Mouse (Mus musculus) splenic B cell, adult 2 months (primary cell): ENCODE data around the gene Izumo1r.

Experiments used
- DNase-seq: peaks from one replicate; pipeline ENCODE4 v3.0.0-alpha.2; 2011; ENCODE audit warnings: low read depth, low spot score
- H3K27me3 ChIP-seq: 2 replicates; pipeline ENCODE4 v1.6.1; 2012; ENCODE audit warnings: mild to moderate bottlenecking, low read length, moderate library complexity, mixed read lengths; ENCODE audit not compliant: control insufficient read depth, poor library complexity, insufficient read depth, severe bottlenecking
- H3K36me3 ChIP-seq: 2 replicates; pipeline ENCODE4 v1.6.1; 2012; ENCODE audit warnings: mild to moderate bottlenecking, low read length, moderate library complexity, mixed read lengths; ENCODE audit not compliant: control insufficient read depth, poor library complexity, insufficient read depth, severe bottlenecking

Gene Izumo1r

DNA sequence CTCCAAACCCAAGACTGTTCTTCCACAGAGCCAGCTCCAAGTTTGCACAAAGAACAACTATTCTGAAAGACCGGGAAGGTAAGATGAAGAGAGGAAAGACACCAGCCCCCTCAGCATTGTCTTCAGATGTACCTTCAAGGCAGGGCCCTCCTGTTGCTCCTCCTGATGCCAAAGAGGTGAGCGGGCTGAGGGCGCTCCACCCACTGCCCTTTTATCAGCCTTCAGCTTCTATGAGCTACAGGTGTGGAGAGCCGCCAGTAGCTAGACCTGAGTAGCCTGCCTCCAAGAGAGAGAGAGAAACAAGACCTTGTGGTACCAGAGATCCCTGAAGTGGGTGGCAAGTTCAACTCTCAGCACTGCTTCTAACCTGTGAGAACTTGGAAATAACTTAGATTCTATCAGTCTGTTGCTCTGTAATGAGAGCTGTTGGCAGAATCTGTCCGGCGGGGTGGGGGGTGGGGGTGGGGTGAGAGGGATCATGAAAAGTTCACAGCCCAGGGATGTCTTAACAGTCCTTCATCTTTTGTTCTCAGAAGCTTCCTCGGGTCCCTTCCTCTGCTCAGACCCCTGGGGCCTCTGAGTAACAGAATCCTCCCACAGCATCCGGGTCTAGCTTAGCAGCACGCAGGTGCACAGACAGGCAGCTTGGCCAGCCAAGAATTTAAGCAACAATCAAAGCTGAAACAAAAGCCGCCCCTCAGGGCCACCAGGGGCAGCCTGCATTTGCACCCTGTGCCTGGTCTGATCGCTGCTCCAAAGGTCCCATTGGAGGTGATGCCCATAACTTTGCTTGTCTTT is at the start of gene Izumo1r:
TSS of gene Izumo1r (minus strand) at position 369 of the 798 bp plus-strand sequence.
- no peaks in the 10 kb centered on the region for H3K27me3 ChIP-seq
- no peaks in the 10 kb centered on the region for H3K36me3 ChIP-seq
- peak; percentile 41 for DNase-seq

DNA sequence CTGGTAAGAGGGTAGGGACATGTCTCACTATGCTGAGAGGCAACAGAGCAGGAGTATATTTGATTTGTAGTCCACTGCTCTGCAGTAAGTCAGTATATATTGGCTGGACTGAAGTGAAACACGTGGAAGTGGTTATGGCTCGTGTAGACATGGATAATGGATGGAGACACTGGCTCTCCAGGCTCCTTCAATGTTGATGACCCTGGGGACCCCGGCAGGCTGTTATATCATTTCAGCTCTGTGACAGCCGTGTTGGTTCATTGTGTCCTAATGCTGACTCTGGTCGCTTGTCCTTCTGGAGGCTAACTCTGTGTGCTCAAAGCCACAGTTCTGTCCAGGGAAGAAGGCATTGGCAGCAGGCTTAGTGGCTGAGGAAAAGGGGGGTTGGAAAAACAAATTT is 47.3 kb upstream of the Izumo1r start:
- no peaks in the 10 kb centered on the region for H3K36me3 ChIP-seq
- H3K27me3 ChIP-seq, result no peaks in the 10 kb centered on the region; the same call in 1 of the 2 replicates
- DNase-seq, result no peak

DNA sequence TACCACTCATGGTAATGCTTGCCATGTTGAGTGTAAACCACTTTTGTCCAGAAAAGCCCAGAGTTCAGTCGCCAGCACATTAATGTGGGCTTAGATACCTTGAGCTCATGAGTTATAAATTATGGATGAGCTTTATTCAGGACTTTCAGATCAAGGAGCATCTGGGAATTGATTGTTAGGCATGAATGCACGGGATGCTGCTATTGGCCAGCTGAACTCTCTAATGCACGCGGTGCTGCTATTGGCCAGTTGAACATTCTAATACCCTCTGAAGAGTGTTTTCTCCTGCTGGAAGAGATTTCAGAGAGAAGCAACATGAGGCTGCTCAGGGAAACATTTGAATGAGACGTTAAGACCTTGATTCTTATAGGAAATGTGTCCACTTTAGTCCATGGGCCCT is 45.1 kb upstream of the Izumo1r start:
- Histone ChIP-seq H3K36me3 (no peaks in the 10 kb centered on the region), H3K27me3 (no peaks in the 10 kb centered on the region; the same call in 1 of the 2 replicates)
- DNase-seq, result no peak

DNA sequence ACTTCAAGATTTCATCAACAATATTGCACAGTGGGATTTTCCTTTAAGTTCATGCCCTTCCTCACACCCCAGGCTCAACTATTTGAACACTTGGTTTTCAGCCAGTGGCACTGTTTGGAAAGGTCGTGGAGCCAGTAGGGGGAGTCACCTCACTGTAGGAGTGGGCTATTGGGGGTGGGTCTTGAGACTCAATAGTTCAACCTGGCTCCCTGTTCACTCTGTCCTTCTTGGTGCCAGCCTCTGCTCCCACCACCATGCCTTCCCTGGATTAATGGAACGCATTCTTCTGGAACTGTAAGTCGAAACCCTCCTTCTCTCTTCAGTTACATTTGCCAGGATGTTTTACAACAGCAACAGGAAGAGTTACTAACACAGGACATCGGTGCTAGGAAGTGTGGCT is 42.9 kb upstream of the Izumo1r start:
- no peaks in the 10 kb centered on the region for H3K36me3 ChIP-seq
- no peaks in the 10 kb centered on the region; the same call in 1 of the 2 replicates for H3K27me3 ChIP-seq
- DNase-seq, result no peak

DNA sequence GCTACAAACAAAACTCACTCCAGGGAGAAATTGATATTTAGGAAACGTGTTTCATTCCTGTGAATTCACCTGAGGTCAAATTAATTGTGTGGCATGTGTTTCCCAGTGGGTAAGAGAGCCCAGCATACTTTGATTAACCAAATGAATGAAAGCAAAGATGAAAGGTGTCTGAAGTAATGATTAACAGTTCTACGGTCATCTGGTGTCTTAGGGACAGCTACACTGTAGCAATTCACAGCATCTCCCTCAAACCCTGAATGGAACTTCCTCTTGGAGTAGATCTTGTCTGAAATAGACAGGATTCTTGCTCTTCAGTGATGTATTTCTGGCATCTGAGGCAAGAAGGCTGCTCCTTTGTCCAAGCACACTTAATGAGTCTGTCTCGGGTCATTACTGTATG is 42.2 kb upstream of the Izumo1r start:
- Histone ChIP-seq H3K36me3 (no peaks in the 10 kb centered on the region), H3K27me3 (no peaks in the 10 kb centered on the region; the same call in 1 of the 2 replicates)
- no peak for DNase-seq

DNA sequence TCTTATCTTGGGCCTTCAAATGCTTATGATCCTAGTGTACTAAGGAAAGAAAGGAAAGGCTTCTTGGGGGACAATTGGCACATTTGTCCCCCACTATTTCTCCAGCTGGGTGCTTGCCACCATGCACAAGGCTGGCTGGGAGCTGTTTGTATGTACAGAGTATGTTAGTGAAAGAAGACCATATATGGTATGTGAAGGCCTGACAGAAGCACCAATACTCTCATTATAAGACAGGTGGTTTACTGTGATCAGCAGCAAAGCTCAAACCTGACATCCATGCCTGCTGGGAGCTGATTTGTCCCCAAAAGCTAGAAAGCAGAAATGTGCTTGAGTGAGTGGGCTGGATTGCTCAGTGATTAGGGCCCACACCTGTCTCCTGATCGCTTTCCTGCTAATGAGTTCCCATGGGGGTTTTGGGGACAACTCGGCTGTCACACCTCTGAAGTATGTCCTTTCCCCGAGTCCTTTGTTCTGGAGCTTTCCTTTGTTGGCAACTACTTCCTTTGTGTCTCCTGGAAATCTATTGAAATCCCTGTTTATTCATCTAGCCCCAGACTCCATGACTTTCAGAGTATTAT is 38.5 kb upstream of the Izumo1r start:
- H3K27me3 ChIP-seq, result no peaks in the 10 kb centered on the region
- H3K36me3 ChIP-seq, result no peaks in the 10 kb centered on the region
- DNase-seq, result no peak

DNA sequence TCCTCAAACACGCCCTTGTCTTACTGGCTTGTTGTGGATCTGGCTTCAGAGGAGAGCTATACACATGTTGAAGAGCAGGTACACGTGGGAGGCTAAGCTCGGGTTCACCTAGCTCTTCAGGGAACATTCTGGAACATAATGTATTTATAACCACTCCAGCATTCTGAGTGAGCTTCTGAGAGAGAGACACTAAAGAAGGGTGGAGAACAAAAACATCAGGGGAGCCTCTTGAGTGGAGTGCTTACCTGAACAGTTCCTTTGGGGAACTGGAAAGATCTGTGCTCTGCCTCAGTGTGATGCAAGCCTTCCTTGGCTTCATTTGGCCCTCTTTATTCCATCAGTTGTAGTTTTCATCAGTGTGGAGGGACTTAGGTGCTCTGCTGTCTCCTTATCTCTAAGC is 35.9 kb upstream of the Izumo1r start:
- Histone ChIP-seq H3K36me3 (no peaks in the 10 kb centered on the region), H3K27me3 (no peaks in the 10 kb centered on the region)
- no peak for DNase-seq

DNA sequence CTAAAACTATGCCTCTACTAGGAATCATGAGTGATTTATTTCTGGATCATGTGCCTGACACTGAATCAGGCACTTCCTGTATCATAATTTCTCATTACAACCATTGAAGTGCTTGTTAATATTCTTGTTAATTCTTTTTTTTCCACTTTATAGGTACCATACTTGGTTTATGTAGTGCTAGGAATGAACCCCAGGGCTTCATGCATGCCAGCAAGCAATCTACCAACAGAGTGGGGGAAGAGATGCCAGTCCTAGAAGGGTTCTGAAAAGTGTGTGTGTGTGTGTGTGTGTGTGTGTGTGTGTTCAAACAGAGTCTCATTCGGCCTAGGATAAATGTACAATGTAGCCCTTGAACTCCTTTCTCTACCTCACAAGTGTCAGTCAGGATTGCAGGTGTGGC is 33.6 kb upstream of the Izumo1r start:
- no peaks in the 10 kb centered on the region for H3K36me3 ChIP-seq
- no peak for DNase-seq

DNA sequence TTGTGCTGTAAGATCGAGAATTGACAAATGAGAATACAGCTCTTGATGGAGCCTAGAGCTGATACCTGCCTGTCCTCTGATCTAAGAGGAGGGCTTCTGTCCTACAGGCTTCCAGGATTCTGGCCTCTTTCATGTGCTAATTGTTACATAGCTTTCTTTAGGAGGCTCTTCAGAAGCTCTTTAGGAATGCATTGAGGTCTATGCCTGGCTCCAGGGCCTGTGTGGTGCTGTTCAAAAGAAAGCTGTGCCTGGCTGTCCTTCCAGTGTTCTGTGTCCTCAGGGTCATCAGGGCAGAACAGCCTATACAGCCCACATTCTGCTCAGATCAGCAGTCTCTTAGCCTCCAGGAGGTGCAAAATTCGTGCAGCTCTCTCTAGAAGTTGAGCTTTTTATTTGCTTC is 31.1 kb upstream of the Izumo1r start:
- Histone ChIP-seq H3K27me3 (no peaks in the 10 kb centered on the region), H3K36me3 (no peaks in the 10 kb centered on the region)
- DNase-seq, result no peak

More for the DNA sequence above, 33.6 kb upstream of the Izumo1r start:
- no peaks in the 10 kb centered on the region for H3K27me3 ChIP-seq

DNA sequence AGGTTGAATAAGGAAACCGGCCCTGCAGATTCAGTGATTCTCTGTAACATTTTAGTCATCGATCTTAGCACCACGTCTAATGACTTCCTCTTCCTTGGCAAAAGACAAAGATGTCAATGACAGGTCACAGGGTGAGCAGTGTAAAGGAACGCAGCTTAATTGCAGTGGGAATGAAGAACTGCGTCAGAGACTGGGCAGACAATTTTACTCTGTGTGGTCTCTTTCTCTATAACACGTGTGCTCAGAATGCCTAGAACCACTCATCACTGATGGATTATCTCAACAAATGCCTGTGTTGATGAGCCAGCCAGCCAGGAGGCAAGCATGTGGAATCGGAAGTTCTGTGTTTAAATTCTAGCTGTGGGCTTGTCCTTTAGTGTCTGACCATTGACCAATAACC is 28.2 kb upstream of the Izumo1r start:
- H3K36me3 ChIP-seq, result no peaks in the 10 kb centered on the region
- H3K27me3 ChIP-seq, result no peaks in the 10 kb centered on the region
- no peak for DNase-seq

DNA sequence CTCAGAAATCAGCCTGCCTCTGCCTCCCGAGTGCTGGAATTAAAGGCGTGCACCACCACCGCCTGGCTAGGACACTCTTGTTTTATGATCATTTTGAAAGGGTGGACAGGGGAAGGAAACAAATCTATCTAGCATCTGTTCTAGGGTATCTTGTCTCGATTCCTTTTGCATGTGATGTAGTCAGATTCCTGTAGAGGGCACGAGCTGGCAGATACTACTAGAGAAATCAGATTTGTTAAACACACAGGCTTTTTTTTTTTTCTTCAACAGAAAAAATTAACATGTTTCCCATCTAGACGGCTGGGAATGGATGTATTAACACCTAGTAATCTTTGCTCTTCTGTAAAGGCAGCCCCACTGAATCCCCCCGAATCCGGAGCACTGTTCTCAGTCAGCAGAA is 27.5 kb upstream of the Izumo1r start:
- no peak for DNase-seq
- Histone ChIP-seq H3K36me3 (no peaks in the 10 kb centered on the region), H3K27me3 (no peaks in the 10 kb centered on the region)

DNA sequence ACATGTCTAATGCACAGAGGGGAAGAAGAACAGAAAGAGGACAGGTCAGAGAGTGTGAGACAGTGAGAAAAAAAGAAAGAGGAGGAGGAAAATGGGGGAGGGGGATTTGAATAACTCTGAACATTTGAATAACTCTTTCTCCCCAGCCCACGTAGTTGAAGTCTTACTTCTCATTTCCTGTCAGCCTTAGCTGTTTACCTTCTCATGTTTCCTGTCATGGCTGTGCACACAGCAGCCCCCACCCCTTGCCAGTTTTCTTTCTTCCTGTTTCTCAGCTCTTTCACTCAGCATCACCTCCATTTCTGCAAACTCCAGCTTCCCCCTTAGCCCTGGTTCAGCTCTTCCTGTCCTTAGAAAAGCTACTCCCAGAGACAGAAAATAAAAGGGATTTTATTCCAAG is 22.8 kb upstream of the Izumo1r start:
- no peaks in the 10 kb centered on the region for H3K36me3 ChIP-seq
- peak; percentile 81 for DNase-seq
- H3K27me3 ChIP-seq, result no peaks in the 10 kb centered on the region

DNA sequence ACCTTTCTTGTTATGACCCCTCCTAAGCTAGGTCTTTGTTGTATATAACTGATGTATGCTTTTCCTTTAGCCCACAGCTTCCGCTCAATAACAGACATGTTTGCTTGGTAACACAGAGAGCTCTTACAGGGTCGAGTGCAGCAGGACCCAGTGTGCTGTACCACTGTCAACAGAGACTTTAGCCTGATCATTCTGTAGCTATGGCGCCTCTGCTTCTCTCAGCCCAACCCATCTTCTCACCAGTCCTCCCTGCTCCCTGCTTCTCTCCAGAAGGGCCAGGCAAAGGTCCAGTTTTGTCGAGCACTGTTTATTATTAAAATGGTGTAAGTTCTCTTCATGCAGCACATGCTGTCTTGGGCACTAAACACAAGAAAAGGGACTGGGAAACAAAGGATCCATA is 19.9 kb upstream of the Izumo1r start:
- no peak for DNase-seq

DNA sequence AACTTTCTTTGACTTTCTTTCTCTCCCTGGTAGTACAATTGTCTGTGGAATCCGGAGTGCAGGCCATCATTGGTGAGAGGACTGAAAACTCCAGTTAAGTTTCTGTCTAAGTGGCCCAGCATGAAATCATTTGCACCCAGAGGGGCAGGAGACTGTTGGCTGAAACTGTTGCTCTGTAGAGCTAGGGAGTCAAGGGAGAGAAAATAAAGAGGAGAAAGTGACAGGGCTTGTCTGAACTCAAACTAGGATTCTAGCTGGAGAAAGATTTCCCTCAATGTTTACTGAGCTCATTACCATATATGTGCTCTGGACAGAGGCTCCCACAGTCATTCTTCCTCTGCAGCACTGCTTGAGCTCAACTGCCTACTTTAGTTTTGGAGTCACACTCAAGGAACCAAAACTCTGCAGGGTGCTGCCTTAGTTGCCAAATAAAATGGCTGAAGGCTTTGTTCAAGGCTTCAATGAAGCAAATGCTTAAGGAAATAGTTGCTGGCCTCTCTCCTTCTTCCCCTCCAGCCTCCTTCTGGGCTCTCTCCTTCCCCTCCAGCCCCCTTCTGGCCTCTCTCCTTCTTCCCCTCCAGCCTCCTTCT is 18.3 kb upstream of the Izumo1r start:
- Histone ChIP-seq H3K36me3 (no peaks in the 10 kb centered on the region), H3K27me3 (no peaks in the 10 kb centered on the region)
- DNase-seq, result no peak

More for the DNA sequence above, 19.9 kb upstream of the Izumo1r start:
- no peaks in the 10 kb centered on the region for H3K36me3 ChIP-seq
- H3K27me3 ChIP-seq, result no peaks in the 10 kb centered on the region

DNA sequence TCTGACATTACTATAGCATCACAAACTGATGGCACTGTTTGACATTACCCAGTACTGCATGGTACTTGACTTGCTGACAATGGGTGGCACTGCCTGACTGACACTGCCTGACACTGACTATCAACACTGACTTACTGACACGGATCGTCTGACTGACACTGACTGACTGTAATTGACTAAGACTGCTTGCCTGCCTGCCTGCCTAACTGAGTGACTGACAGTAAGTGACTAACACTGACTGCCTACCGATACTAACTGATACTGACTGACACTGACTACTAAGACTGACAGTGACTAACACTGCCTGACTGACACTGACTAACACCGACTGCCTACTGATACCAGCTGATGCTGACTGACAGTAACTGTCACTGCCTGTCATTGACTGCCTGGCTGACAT is 17.5 kb upstream of the Izumo1r start:
- Histone ChIP-seq H3K36me3 (no peaks in the 10 kb centered on the region), H3K27me3 (no peaks in the 10 kb centered on the region)
- DNase-seq, result no peak
